Mouse (Mus musculus) heart, adult 2 months (tissue): Measurements from ENCODE around the gene Dnaja3.

ENCODE experiments used
- CTCF ChIP-seq: fragments of 200-600 bp; IDR thresholded peaks from 2 replicates; pipeline ENCODE4 v1.8.1; 2022; ENCODE audit warnings: antibody characterized with exemption, mild to moderate bottlenecking, moderate library complexity
- EP300 ChIP-seq: fragments of 200-500 bp; IDR thresholded peaks from 2 replicates; pipeline ENCODE4 v1.6.1; 2011; ENCODE audit warnings: low read depth, low read length, control low read depth; ENCODE audit not compliant: insufficient read depth
- POLR2A ChIP-seq: fragments of 200-500 bp; IDR thresholded peaks from 2 replicates; pipeline ENCODE4 v1.6.1; 2011; ENCODE audit warnings: mild to moderate bottlenecking, low read depth, low read length, control low read depth; ENCODE audit not compliant: insufficient read depth

GRCm38 (mm10) chr16:4635760-4636159, 4.0 kb upstream of the Dnaja3 start:
- TF ChIP-seq CTCF (no peak), POLR2A (no peak), EP300 (no peak)
